Mouse (Mus musculus) kidney, adult 18-20 months (tissue): Measurements from ENCODE around the gene 5330417C22Rik.

Source experiments
- DNase-seq: peaks from one replicate; pipeline ENCODE4 v3.0.0; 2021

5330417C22Rik gene

GRCm38 (mm10) chr3:108454172-108454571 is 82.2 kb downstream of the 5330417C22Rik start:
- DNase-seq, result no peak

GRCm38 (mm10) chr3:108451969-108452368 is 84.4 kb downstream of the 5330417C22Rik start:
- no peak for DNase-seq

- no peak for DNase-seq
These were observed 91.0 kb downstream of the 5330417C22Rik start for GRCm38 (mm10) chr3:108445366-108445705.

- DNase-seq, result peak; percentile 92
These were observed 91.5 kb downstream of the 5330417C22Rik start, which contains the start of gene Sars for GRCm38 (mm10) chr3:108444698-108445365. TSS of gene Sars (minus strand) at chr3:108445209.

GRCm38 (mm10) chr3:108444029-108444428 is 92.3 kb downstream of the 5330417C22Rik start:
- DNase-seq, result peak; percentile 57

- no peak for DNase-seq
These were observed 100.0 kb downstream of the 5330417C22Rik start for GRCm38 (mm10) chr3:108436380-108436714.

- DNase-seq, result no peak
These were observed 100.5 kb downstream of the 5330417C22Rik start for GRCm38 (mm10) chr3:108435701-108436379.

- no peak for DNase-seq
These were observed 102.3 kb downstream of the 5330417C22Rik start for GRCm38 (mm10) chr3:108433881-108434495.

GRCm38 (mm10) chr3:108433188-108433880 is 103.0 kb downstream of the 5330417C22Rik start:
- DNase-seq, result no peak

- no peak for DNase-seq
These were observed 103.7 kb downstream of the 5330417C22Rik start for GRCm38 (mm10) chr3:108432542-108433187.

GRCm38 (mm10) chr3:108425624-108426018 is 110.7 kb downstream of the 5330417C22Rik start:
- no peak for DNase-seq

- DNase-seq, result no peak
These were observed 111.3 kb downstream of the 5330417C22Rik start for GRCm38 (mm10) chr3:108424944-108425623.

- peak; percentile 62 for DNase-seq
These were observed 112.2 kb downstream of the 5330417C22Rik start for GRCm38 (mm10) chr3:108423844-108424801.

GRCm38 (mm10) chr3:108423006-108423405 is 113.3 kb downstream of the 5330417C22Rik start:
- DNase-seq, result no peak

GRCm38 (mm10) chr3:108415831-108416223 is 120.5 kb downstream of the 5330417C22Rik start:
- peak; percentile 81 for DNase-seq

- DNase-seq, result peak; percentile 54
These were observed 121.2 kb downstream of the 5330417C22Rik start, which contains the start of gene Celsr2 for GRCm38 (mm10) chr3:108414857-108415830. TSS of gene Celsr2 (minus strand) at chr3:108415552.

- DNase-seq, result no peak
These were observed 122.5 kb downstream of the 5330417C22Rik start for GRCm38 (mm10) chr3:108413634-108414360.

- DNase-seq, result peak; percentile 87
These were observed 124.6 kb downstream of the 5330417C22Rik start for GRCm38 (mm10) chr3:108411754-108412121.
